Mouse (Mus musculus) erythroblast, embryonic 14.5 days (primary cell): Measurements from ENCODE around the gene H2-M10.2.

ENCODE experiments used
- GATA1 ChIP-seq: IDR thresholded peaks from 2 replicates; pipeline ENCODE4 v1.6.1; 2012; ENCODE audit warnings: low read length, inconsistent platforms, mixed read lengths
- TAL1 ChIP-seq: IDR thresholded peaks from 3 replicates; pipeline ENCODE4 v1.6.1; 2012; ENCODE audit warnings: low read length, inconsistent platforms, mixed read lengths

- no peak for TF ChIP-seq TAL1
- no peak for TF ChIP-seq GATA1
Measured at GRCm38 (mm10) chr17:36274776-36275175, 11.5 kb downstream of the H2-M10.2 start.
